Mouse (Mus musculus) neural tube, embryonic 12.5 days (tissue): ENCODE results near the gene Ralgds. TPM values are rescaled to one million over a fixed set of nuclear protein-coding genes. Genes with fewer than 3 reads are reported as not detected.

Source experiments
- ATAC-seq: fragments of 200-750 bp; cut with Nextera tagmentation; 2 replicates; pipeline ENCODE4 v1.8.0; 2017; ENCODE audit warnings: low read depth, mild to moderate bottlenecking, moderate TSS enrichment, moderate library complexity; ENCODE audit not compliant: low FRiP score
- H3K27ac ChIP-seq: fragments of 300-500 bp; sonication (generic); 2 replicates; pipeline ENCODE4 v1.5.1; 2016
- H3K27me3 ChIP-seq: fragments of 300-500 bp; sonication (generic); replicated peaks from 2 replicates; pipeline ENCODE4 v1.6.1; 2016; ENCODE audit warnings: mild to moderate bottlenecking
- H3K36me3 ChIP-seq: fragments of 300-500 bp; sonication (generic); 2 replicates; pipeline ENCODE4 v1.6.1; 2016; ENCODE audit warnings: mild to moderate bottlenecking
- H3K4me1 ChIP-seq: fragments of 300-500 bp; sonication (generic); 2 replicates; pipeline ENCODE4 v1.6.1; 2016
- H3K4me2 ChIP-seq: fragments of 300-500 bp; sonication (generic); replicated peaks from 2 replicates; pipeline ENCODE4 v1.6.1; 2016; ENCODE audit warnings: mild to moderate bottlenecking
- H3K4me3 ChIP-seq: fragments of 300-500 bp; sonication (generic); 2 replicates; pipeline ENCODE4 v1.5.1; 2016
- H3K9ac ChIP-seq: fragments of 300-500 bp; sonication (generic); 2 replicates; pipeline ENCODE4 v1.6.1; 2016; ENCODE audit warnings: mild to moderate bottlenecking
- H3K9me3 ChIP-seq: fragments of 300-500 bp; sonication (generic); 2 replicates; pipeline ENCODE4 v1.6.1; 2016; ENCODE audit warnings: mild to moderate bottlenecking
- WGBS: fragments of 180-500 bp; shearing (Covaris S2); methylation state at CpG from one replicate; pipeline ENCODE4 v1.1.7; 2016; 5-methylcytosine and 5-hydroxymethylcytosine counted together
- polyA plus RNA-seq: library from polyadenylated mRNA; unstranded; fragments of >200 nt; fragmentation: Nextera tagmentation; extraction: Ambion mirVana; gene quantifications from 2 replicates; pipeline ENCODE4 v1.2.1, GENCODE M21; 2016

Gene Ralgds
- polyA plus RNA-seq, 1 experiment from 2014 or later, result 111 TPM

- Histone ChIP-seq H3K4me2 (peak overlapping the region; percentile 88), H3K27ac (peak overlapping the region; percentile 50), H3K9me3 (no peaks in the 10 kb centered on the region), H3K36me3 (no peaks in the 10 kb centered on the region), H3K4me1 (peaks cover 51% of the 10 kb centered on the region), H3K9ac (peak overlapping the region; percentile 92), H3K4me3 (peak overlapping the region; percentile 81), H3K27me3 (no peaks in the 10 kb centered on the region)
- ATAC-seq, result peak; percentile 44
- 6% methylated on average over 47 of the region's 47 CpGs for WGBS
These were observed 776 bp downstream of the Ralgds start for GRCm38 (mm10) chr2:28513431-28514370.

DNA sequence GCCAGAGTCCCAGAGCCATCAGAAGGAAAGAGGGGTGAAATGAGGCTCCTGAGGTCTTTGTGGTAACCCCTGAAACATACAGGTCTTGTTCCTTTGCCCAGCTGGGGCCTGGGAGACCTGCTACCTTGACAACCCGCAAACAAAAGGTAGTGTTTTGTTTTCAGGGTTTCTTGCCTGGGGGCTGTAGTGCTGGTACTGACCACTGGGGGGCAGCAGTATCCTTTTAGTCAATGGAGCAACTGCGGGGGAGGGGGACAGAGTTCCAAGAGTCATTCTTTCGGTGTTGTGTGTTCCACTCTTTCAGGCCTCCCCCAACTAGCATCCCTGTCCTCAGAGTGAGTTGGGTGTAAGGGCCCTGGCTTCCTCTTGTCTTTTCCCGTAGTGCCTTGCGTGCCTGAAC lies 1.6 kb downstream of the Ralgds start:
- Histone ChIP-seq H3K4me3 (peak overlapping the region; percentile 81), H3K9me3 (no peaks in the 10 kb centered on the region), H3K27ac (no peak overlapping the region), H3K27me3 (no peaks in the 10 kb centered on the region), H3K9ac (peak overlapping the region; percentile 92), H3K4me2 (peak overlapping the region; percentile 88), H3K4me1 (peaks cover 51% of the 10 kb centered on the region), H3K36me3 (no peaks in the 10 kb centered on the region)
- WGBS, result 20% methylated on average over 5 of the region's 5 CpGs
- no peak for ATAC-seq

- H3K36me3 ChIP-seq, result no peaks in the 10 kb centered on the region
- WGBS, result 49% methylated on average over 5 of the region's 5 CpGs
- peaks cover 60% of the 10 kb centered on the region for H3K4me1 ChIP-seq
- no peaks in the 10 kb centered on the region for H3K9me3 ChIP-seq
- ATAC-seq, result no peak
- no peaks in the 10 kb centered on the region for H3K27me3 ChIP-seq
- H3K9ac ChIP-seq, result no peak overlapping the region
- no peak overlapping the region for H3K27ac ChIP-seq
- no peak overlapping the region for H3K4me2 ChIP-seq
- no peak overlapping the region for H3K4me3 ChIP-seq
These were observed 4.4 kb downstream of the Ralgds start for GRCm38 (mm10) chr2:28517206-28517909.

DNA sequence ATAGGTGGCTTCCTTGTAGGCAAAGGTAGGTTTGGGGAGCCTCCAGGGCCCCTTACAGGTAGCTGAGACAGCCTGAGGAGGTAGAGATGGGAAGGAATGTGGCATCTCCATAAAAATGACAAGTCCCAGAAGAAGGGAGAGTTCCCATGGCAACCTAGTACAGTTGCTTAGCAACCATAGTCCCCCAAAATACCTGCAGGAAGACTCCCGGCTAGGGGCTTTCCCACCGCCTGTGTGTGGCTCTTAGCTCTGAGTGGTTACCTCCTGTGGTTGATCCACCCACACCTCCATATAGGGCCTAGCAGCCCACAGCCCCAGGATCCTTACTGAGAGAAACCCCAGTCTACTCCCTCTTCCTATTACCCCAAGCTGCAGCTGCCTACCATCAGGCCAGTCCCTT lies 5.3 kb downstream of the Ralgds start:
- Histone ChIP-seq H3K9me3 (no peaks in the 10 kb centered on the region), H3K4me1 (peaks cover 60% of the 10 kb centered on the region), H3K4me3 (no peak overlapping the region), H3K36me3 (no peaks in the 10 kb centered on the region), H3K27ac (no peak overlapping the region), H3K4me2 (no peak overlapping the region), H3K9ac (no peak overlapping the region), H3K27me3 (no peaks in the 10 kb centered on the region)
- 23% methylated on average over 2 of the region's 2 CpGs for WGBS
- ATAC-seq, result no peak

DNA sequence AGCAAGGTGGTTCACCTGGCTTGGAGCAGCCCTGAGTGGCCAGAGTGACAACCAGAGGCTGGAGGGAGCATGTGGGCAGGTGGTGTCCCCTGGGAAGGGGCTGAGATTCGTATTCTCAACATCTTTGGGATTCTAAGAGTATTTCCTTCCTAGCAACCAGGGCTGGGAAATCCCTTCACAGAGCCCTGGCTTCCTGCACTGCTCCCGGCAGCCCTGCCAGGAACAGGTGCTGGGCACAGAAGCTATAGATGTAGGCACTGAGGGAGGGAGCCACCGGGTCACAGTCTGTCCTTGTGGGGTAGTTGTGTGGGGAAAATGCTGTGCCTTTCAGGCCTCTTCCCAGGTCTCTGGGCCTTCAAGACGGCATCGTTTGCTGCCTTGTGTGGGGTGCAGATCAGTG lies 7.7 kb downstream of the Ralgds start:
- ATAC-seq, result no peak
- Histone ChIP-seq H3K27ac (no peak overlapping the region), H3K36me3 (no peaks in the 10 kb centered on the region), H3K4me1 (peaks cover 61% of the 10 kb centered on the region), H3K9ac (0 out of 2 replicates have a peak overlapping the region, but pooled peaks have one; percentile 21), H3K4me3 (no peak overlapping the region), H3K4me2 (no peak overlapping the region), H3K27me3 (no peaks in the 10 kb centered on the region), H3K9me3 (no peaks in the 10 kb centered on the region)
- WGBS, result 75% methylated on average over 5 of the region's 5 CpGs

DNA sequence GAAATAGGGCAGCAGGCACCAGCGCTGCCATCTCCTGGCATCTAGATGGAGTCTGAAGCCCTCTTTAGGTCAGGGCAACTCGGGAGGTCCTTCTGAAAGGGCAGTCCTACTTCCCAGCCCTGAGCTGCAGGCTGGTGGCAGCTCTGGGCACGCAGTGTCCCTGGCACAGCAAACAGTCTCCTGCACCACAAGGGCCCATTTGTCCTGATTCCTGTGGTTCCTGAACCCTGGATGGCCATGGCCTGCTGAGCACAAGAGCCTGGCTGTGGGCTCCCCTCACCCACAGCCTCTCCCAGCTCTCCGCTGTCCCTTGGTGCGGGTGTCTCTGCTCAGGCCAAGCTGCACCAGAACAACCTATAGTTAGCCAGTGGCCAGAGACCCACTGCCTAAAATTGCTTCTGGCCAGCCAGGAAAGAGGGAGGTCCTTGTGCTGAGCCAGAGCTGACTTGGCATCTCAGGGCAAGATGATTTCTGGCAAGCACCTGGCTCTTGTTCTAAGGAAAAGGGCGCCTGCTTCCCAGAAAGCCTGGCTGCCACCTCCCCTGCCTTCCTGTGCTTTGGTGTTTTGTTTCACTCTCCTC lies 8.7 kb downstream of the Ralgds start:
- no peak overlapping the region for H3K27ac ChIP-seq
- peaks cover 62% of the 10 kb centered on the region for H3K4me1 ChIP-seq
- no peak for ATAC-seq
- H3K4me2 ChIP-seq, result no peak overlapping the region
- H3K27me3 ChIP-seq, result no peaks in the 10 kb centered on the region
- H3K36me3 ChIP-seq, result no peaks in the 10 kb centered on the region
- no peak overlapping the region for H3K4me3 ChIP-seq
- no peak overlapping the region for H3K9ac ChIP-seq
- WGBS, result 92% methylated on average over 6 of the region's 6 CpGs
- no peaks in the 10 kb centered on the region for H3K9me3 ChIP-seq

- no peaks in the 10 kb centered on the region for H3K36me3 ChIP-seq
- H3K9ac ChIP-seq, result no peak overlapping the region
- no peak overlapping the region for H3K4me3 ChIP-seq
- H3K4me1 ChIP-seq, result peaks cover 58% of the 10 kb centered on the region
- no peak overlapping the region for H3K4me2 ChIP-seq
- WGBS, result 87% methylated on average over 4 of the region's 4 CpGs
- H3K27me3 ChIP-seq, result no peaks in the 10 kb centered on the region
- no peaks in the 10 kb centered on the region for H3K9me3 ChIP-seq
- no peak overlapping the region for H3K27ac ChIP-seq
- ATAC-seq, result no peak
These were observed 9.2 kb downstream of the Ralgds start for GRCm38 (mm10) chr2:28522166-28522565.

DNA sequence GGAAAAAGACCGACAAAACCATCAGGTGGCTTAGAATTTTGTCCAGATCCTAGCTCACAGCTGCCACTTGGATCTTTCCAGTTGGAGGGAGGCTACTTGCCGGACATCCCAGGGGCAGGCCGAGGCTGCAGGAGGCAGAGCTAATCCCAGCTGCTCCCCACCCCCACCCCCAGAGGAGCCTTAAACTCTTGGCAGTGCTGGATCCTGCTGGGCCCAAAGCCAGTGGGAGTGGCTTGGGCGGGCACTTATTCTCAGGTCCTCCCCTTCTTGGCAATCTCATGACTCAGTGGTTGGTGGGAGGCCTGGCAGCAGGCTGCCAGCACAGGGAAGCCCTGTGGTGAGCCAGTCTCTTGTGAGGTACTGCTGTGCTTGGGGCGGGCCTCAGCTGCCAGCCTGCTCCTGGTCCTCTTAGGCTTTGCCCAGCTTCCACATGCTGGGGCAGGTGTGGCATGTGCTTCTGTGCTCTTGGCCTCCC lies 10.8 kb downstream of the Ralgds start:
- Histone ChIP-seq H3K27me3 (no peaks in the 10 kb centered on the region), H3K27ac (no peak overlapping the region), H3K36me3 (no peaks in the 10 kb centered on the region), H3K4me1 (peaks cover 58% of the 10 kb centered on the region), H3K4me3 (no peak overlapping the region), H3K9me3 (no peaks in the 10 kb centered on the region), H3K9ac (no peak overlapping the region), H3K4me2 (no peak overlapping the region)
- peak; percentile 81 for ATAC-seq
- WGBS, result 7% methylated on average over 5 of the region's 5 CpGs

DNA sequence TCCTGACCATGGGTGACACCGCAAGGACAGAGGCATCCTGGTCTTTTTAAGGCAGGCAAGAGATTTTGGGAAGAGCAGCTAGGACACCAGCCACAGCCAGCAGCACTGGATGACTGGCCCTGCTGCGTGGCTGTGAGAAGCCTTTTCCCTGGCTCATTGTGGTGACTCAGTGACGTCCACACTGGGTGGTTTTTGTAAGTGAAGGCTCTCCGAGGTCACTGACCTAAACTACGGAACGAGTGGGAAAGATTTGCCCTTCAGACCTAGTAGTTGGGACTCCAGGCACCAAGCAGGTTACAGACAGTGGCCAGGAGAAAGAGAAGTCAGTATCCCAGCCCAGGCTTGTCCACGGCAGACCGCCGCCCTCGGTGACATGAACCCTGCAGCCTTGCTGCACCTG lies 11.5 kb downstream of the Ralgds start:
- ATAC-seq, result no peak
- no peak overlapping the region for H3K9ac ChIP-seq

DNA sequence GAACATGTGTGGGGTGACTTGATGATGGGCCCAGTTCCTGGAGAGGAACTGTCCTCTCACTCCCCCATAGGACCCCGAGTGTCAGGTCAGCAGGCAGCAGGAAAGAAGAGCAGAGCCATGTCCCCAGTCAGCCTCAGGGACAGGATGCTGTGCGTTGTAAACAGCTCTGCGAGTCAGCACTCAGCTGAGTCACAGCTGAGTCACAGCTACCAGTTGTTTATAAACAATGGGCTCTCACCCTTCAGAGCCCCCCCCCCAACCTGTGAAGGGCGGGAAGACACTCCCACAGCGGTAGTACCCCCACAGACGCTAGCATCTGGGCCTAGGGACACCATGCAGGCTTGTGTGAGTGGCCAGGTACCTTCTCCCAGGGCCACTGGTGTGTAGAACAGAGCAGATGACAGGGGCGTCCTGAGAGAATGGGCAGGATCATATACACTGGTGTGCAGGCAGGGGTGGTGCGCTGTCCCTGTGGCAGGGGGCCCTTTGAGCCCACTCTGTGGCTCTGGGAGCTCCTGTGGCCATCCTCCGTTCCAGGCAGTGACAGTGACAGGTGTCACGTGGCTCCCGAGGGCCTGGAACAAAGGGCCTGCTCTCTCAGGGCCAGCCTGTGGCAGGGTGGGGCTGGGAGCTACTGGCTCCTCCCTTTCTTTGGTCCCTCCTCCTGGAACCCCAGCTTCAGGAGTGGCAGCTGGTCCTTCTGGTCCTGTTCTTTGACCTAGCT lies 12.5 kb downstream of the Ralgds start:
- Histone ChIP-seq H3K9ac (peak overlapping the region; percentile 47), H3K27ac (peak overlapping the region; percentile 87), H3K4me3 (no peak overlapping the region), H3K36me3 (no peaks in the 10 kb centered on the region), H3K9me3 (no peaks in the 10 kb centered on the region), H3K27me3 (no peaks in the 10 kb centered on the region), H3K4me1 (peaks cover 68% of the 10 kb centered on the region), H3K4me2 (peak overlapping the region; percentile 33)
- ATAC-seq, result peak; percentile 75
- WGBS, result 11% methylated on average over 11 of the region's 11 CpGs

More for the DNA sequence above, 11.5 kb downstream of the Ralgds start:
- no peak overlapping the region for H3K4me2 ChIP-seq
- no peaks in the 10 kb centered on the region for H3K27me3 ChIP-seq
- peaks cover 64% of the 10 kb centered on the region for H3K4me1 ChIP-seq
- H3K4me3 ChIP-seq, result no peak overlapping the region
- no peaks in the 10 kb centered on the region for H3K36me3 ChIP-seq
- WGBS, result 82% methylated on average over 10 of the region's 10 CpGs
- H3K9me3 ChIP-seq, result no peaks in the 10 kb centered on the region
- no peak overlapping the region for H3K27ac ChIP-seq

- H3K27ac ChIP-seq, result peak overlapping the region; percentile 87
- peaks cover 72% of the 10 kb centered on the region for H3K4me1 ChIP-seq
- peak overlapping the region; percentile 33 for H3K4me2 ChIP-seq
- H3K9ac ChIP-seq, result peak overlapping the region; percentile 47
- ATAC-seq, result no peak
- WGBS, result 35% methylated on average over 12 of the region's 12 CpGs
- no peaks in the 10 kb centered on the region for H3K36me3 ChIP-seq
- no peaks in the 10 kb centered on the region for H3K27me3 ChIP-seq
- H3K9me3 ChIP-seq, result no peaks in the 10 kb centered on the region
- no peak overlapping the region for H3K4me3 ChIP-seq
These were observed 13.3 kb downstream of the Ralgds start for GRCm38 (mm10) chr2:28525943-28526876.
